Comparison of ENCODE assay signal across 13 mouse cellular contexts in the genomic region with DNA sequence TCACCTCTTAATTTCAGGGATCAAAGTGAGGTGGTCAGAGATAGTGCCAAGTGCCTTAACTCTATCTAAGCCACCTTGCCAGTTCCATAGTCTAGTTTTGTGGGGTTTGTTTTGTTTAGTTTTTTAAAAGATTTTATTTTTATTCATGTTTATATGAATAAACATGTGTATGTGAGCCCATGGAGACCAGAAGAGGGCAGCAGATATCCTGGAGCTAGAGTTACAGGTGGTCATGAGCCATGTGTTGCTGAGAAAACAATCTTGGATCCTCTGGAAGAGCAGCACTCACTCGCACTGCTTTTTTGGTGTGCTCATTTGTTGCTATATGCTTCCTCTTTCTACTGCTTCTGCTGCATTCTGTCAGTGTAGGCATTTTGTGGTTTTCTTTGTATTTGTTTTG.
DNase-seq lines count a peak whose midpoint lies in the region; ATAC-seq and TF ChIP-seq lines count a peak whose summit lies in the region.
"Had no signal": no experiment of that assay in that cellular context is flagged by ENCODE, and none has a peak within 500 bp of the region (broad histone marks: within the 10 kb centered on the region; RNA-seq: fewer than 3 reads in every experiment).

No protein-coding gene starts in this region.

- no peak overlapping the region for H3K9ac ChIP-seq in forebrain, embryonic 14.5 days (ENCODE audit: low read length)
- H3K9ac ChIP-seq in forebrain, embryonic 15.5 days (replicated peaks): no peak overlapping the region
- H3K9ac ChIP-seq: embryonic facial prominence, embryonic 13.5 days had no signal

- H3K9me3 ChIP-seq in forebrain, embryonic 14.5 days (replicated peaks; ENCODE audit: control insufficient read depth, low read length): no peaks in the 10 kb centered on the region
- no peaks in the 10 kb centered on the region for H3K9me3 ChIP-seq in forebrain, embryonic 15.5 days
- H3K9me3 ChIP-seq: embryonic facial prominence, embryonic 13.5 days had no signal

- H3K36me3 ChIP-seq in forebrain, embryonic 14.5 days (ENCODE audit: control insufficient read depth, insufficient read depth, low read length): 0 out of 2 replicates have a peak, but pooled peaks cover 6% of the 10 kb centered on the region
- peaks cover 7% of the 10 kb centered on the region for H3K36me3 ChIP-seq in forebrain, embryonic 15.5 days

- H3K4me1 ChIP-seq in forebrain, embryonic 14.5 days (ENCODE audit: control insufficient read depth, insufficient read depth, low read length): no peaks in the 10 kb centered on the region
- peaks cover 3% of the 10 kb centered on the region; the same call in 1 of the 2 replicates for H3K4me1 ChIP-seq in forebrain, embryonic 15.5 days
- H3K4me1 ChIP-seq: embryonic facial prominence, embryonic 13.5 days had no signal

- no peak overlapping the region for H3K4me3 ChIP-seq in forebrain, embryonic 14.5 days (ENCODE audit: low read depth, low read length)
- H3K4me3 ChIP-seq in forebrain, embryonic 15.5 days: no peak overlapping the region
- H3K4me3 ChIP-seq in layer of hippocampus, adult 2 months: no peak overlapping the region
- H3K4me3 ChIP-seq: embryonic facial prominence, embryonic 13.5 days had no signal

- WGBS in forebrain, embryonic 14.5 days: 94% methylated on average over 1 of the region's 1 CpGs
- whole genome bisulfite sequencing in forebrain, embryonic 15.5 days: 81% methylated on average over 1 of the region's 1 CpGs

- peak; percentile 29 for DNase-seq in forebrain, embryonic 14.5 days (ENCODE audit: low spot score)
- DNase-seq in layer of hippocampus, adult 2 months (ENCODE audit: low spot score in 2 of 2): no peak
- no peak for DNase-seq in layer of hippocampus, postnatal 36 days
- DNase-seq in 416B (ENCODE audit: low read depth) (peak; percentile 44), NIH3T3 (ENCODE audit: low read depth) (peak; percentile 71)
- DNase-seq in frontal cortex, postnatal 14 days (ENCODE audit: low spot score in 2 of 2): no peak
- no peak for DNase-seq in spleen, postnatal 36 days (ENCODE audit: low spot score in 2 of 2)
- DNase-seq: heart, postnatal 14 days had no signal

- no peaks in the 10 kb centered on the region for H3K27me3 ChIP-seq in forebrain, embryonic 14.5 days (replicated peaks; ENCODE audit: control insufficient read depth, insufficient read depth, low read length)
- no peaks in the 10 kb centered on the region for H3K27me3 ChIP-seq in forebrain, embryonic 15.5 days
- H3K27me3 ChIP-seq: embryonic facial prominence, embryonic 13.5 days had no signal

- ATAC-seq in forebrain, embryonic 14.5 days: no peak
- ATAC-seq in forebrain, embryonic 15.5 days (replicated peaks): no peak
- ATAC-seq: activated CD4-positive, CD25-positive, alpha-beta regulatory T cell, adult 4 months; inflammation-experienced regulatory T-cells, adult 6 months had no signal

- H3K4me2 ChIP-seq in forebrain, embryonic 14.5 days (ENCODE audit: low read length): no peak overlapping the region
- H3K4me2 ChIP-seq in forebrain, embryonic 15.5 days (replicated peaks): no peak overlapping the region
- H3K4me2 ChIP-seq: embryonic facial prominence, embryonic 13.5 days had no signal

- TF ChIP-seq CTCF in layer of hippocampus, adult 2 months (conservative IDR thresholded peaks at IDR 0.05): peak; percentile 69

- H3K27ac ChIP-seq in forebrain, embryonic 14.5 days (ENCODE audit: low read depth, low read length): no peak overlapping the region
- H3K27ac ChIP-seq in forebrain, embryonic 15.5 days (replicated peaks): no peak overlapping the region
- H3K27ac ChIP-seq in layer of hippocampus, adult 2 months: no peak overlapping the region
- H3K27ac ChIP-seq: embryonic facial prominence, embryonic 13.5 days; macrophage had no signal

Comparison
In these comparisons a context has a peak if more than half of its experiments do, and no peak if none do; other contexts are left out.
1. DNase-seq: peak in forebrain, embryonic 14.5 days (single experiment), 416B (single experiment) and NIH3T3 (single experiment); none in layer of hippocampus, adult 2 months (0 of 2), layer of hippocampus, postnatal 36 days (0 of 2), frontal cortex, postnatal 14 days (0 of 2) and spleen, postnatal 36 days (0 of 2).